Mouse (Mus musculus) embryonic fibroblast, embryonic 13.5 days (primary cell): ENCODE data around the gene Foxn1.

Experiments
- CTCF ChIP-seq: IDR thresholded peaks from 2 replicates; pipeline ENCODE4 v1.5.1; 2011; ENCODE audit warnings: mild to moderate bottlenecking, control low read depth, low read length, moderate library complexity, borderline replicate concordance; ENCODE audit not compliant: insufficient read depth
- POLR2A ChIP-seq: IDR thresholded peaks from 2 replicates; pipeline ENCODE4 v1.6.1; 2011; ENCODE audit warnings: low read depth, mild to moderate bottlenecking, control low read depth, low read length, moderate library complexity

GRCm38 (mm10) chr11:78425572-78425971 lies 39.2 kb upstream of the Foxn1 start:
- TF ChIP-seq CTCF: no peak
- no peak for TF ChIP-seq POLR2A
